Mouse (Mus musculus) embryo, embryonic 10.5 days (tissue): ENCODE data around the gene Lrfn4.
"Not testable (repeated sequence)": the region's sequence is repeated elsewhere in the genome, so short reads cannot be mapped to it uniquely, and the experiment has no call there.

ENCODE experiments used
- DNase-seq: peaks from one replicate; pipeline ENCODE4 v3.0.0-alpha.2; 2015; ENCODE audit warnings: low spot score

The Lrfn4 gene

GRCm38 (mm10) chr19:4610109-4610508, 5.4 kb downstream of the Lrfn4 start:
- DNase-seq = no peak

DNA sequence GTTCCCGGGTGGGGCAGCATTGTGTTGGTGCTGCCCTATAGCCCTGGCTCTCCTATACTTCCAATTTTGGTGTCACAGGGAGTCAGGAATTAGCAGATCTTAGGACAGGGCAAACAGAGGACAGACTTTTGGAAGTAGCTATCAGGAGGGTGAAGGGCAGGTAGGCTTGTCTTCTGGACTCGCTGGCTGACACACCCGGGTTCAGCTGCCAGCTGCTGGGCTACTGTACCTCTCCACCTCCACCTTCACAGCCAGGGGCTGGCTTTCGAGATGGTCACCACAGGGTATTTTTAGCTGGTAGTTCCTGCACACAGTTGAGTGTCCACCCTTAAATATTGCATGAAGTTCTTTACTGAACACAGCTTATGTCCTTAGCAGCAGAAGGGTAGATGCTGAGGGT, 7.0 kb downstream of the Lrfn4 start:
- no peak for DNase-seq

DNA sequence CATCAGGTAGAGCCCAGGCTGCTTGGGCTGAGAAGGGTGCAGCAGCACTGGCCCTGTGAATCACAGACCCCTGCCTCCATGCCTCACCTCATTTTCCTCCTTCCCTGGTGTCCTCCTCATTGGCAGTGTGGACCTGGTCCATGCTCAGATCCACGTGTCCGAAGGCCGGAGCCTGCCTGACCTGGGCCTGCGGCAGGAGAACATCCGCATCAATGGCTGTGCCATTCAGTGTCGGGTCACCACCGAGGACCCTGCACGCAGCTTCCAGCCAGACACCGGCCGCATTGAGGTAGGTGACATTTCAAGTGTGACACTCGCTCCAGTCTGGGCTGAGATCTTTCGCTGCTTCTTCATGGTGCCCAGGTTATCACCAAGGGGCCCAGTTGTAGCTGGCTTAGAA, 8.1 kb downstream of the Lrfn4 start:
- no peak for DNase-seq

- no peak for DNase-seq
Observed at GRCm38 (mm10) chr19:4605654-4606053, 9.8 kb downstream of the Lrfn4 start.

DNA sequence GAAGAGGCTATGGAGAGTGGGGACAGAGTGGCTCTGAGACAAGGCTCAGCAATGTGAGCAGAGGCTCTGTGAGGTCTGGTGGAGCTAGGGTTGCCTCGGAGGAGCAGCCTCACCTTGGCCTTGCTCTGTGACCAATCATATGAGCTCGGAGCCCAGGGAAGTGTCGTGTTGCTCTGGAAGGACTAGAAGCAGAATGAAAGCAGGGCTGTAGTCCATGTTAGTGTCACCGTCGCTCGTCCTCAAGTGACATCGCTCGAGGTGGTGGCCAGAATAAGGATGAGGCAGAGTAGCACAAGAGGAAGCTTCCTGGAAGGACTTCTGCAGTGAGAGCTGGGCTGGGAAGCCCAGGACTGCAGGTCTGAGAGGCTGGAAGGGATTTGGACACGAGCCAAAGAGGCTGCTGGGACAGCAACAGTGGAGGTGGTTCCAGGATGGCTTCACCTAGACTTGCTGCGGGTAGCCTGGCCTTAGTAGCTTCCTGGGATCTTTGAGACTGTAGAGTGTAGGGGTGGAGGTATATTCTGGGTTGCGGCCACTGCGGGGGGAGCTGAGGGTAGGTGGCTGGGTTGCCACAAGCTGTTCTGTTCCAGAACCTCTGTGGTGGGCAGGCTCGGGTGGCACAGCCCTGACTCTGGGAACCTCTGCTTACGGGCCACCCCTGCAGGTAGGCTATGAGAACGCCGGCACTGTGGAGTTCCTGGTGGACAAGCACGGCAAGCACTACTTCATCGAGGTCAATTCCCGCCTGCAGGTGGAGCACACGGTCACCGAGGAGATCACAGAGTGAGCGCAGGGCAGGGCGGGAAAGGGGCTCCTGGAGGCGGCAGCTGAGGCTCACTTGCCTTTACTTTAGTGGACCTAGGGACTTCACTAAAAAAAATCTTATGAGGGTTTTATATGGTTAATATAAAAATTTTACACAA, 11.4 kb downstream of the Lrfn4 start:
- DNase-seq = peak; percentile 66

GRCm38 (mm10) chr19:4602459-4602858, 13.0 kb downstream of the Lrfn4 start:
- DNase-seq = no peak

GRCm38 (mm10) chr19:4596071-4596470, 19.4 kb downstream of the Lrfn4 start:
- no peak for DNase-seq

DNA sequence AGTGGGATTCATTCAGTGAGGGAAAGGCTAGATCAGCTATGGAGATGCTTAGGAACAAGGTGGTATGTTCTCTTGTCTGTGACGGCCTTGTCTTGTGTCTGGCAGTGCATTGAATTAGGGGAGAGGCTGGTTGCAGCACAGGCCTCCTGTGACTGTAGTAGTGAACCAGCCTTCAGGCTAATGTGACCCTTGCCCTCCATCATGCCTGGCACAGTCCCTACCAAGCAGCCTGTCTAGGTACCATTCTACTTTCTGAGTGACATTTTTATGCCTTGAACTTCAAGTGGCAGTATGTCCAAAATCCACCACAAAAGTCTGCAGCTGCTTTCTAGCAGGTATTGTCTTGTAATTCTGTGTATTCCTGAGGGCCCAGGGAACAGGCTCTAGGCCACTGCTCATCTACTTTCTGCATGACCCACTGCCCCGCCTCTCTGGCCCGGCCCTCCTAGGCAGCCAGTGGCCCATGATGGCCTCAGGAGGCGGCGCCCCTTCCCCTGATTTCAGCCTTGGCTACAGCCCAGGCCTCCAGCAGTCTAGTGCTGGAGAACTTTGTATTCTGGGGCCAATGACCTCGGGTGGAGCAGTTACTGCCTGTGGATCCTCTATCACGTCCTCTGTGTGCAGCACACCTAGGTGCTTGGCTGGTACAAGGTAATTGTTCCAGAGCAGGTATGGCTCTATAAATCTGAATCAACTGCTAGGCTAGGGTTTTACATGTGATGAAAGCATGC, 21.5 kb downstream of the Lrfn4 start:
- DNase-seq = no peak

DNA sequence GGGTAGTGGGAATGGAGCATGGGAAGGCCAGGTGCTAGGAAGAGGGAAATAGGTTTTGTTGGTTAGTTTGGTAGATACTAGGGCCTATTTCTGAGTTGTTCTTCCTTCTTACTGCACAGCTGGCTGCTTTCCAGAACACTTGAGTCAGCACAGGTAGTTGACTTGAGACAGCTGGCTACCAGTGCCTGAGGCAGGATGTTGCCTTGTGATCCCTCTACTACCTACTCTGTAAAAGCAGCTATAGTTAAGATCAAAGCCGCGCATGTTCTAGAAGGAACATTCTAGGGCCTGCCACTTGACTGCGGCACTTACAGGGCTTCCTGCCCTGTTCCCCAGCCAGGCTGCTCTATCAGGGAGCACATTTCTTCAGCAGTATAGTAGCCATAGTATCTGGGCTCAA, 25.4 kb downstream of the Lrfn4 start:
- no peak for DNase-seq

DNA sequence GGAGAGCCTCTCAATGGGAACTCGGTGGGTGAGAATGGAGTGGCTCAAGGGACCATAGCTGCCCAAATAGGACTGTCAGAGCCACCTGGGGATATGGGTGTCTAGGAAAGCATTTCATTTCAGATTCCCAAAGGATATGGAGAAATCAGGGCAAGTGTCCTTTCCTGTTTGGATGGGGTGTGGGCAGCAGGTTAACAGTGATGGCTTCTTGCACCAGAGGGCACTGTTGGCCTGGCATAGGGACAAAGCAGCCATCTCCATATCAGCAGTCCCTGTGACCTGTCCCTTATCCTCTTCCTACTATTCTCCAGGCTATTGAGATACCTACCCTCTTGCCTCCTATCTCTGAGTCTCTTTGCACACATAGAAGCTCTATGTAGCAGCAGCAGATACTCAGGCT, 26.4 kb downstream of the Lrfn4 start:
- DNase-seq = no peak

DNA sequence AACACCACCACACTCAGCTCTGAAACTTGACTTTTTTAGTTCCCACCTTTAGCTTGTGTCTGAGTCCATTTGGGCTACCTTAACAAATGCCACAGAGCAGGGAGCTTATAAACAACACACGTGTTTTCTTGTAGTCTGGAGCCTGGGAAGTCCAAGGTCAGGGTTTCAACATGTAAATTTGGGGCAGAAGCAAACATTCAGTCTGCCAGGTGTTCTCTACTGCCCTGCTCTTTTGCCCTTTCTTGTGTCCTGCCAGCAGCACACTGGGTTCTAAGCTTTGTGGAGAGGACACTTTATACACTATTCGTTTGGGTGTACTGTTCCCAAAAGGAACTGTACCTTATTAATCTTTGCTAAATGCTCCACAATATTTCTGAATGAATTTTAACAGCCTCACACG, 27.0 kb downstream of the Lrfn4 start:
- no peak for DNase-seq

- DNase-seq = no peak
Observed at GRCm38 (mm10) chr19:4587426-4587825, 28.0 kb downstream of the Lrfn4 start.

GRCm38 (mm10) chr19:4586783-4587182, 28.7 kb downstream of the Lrfn4 start:
- not testable (repeated sequence) for DNase-seq

- DNase-seq = no peak
Observed at GRCm38 (mm10) chr19:4583856-4584255, 31.6 kb downstream of the Lrfn4 start.

DNA sequence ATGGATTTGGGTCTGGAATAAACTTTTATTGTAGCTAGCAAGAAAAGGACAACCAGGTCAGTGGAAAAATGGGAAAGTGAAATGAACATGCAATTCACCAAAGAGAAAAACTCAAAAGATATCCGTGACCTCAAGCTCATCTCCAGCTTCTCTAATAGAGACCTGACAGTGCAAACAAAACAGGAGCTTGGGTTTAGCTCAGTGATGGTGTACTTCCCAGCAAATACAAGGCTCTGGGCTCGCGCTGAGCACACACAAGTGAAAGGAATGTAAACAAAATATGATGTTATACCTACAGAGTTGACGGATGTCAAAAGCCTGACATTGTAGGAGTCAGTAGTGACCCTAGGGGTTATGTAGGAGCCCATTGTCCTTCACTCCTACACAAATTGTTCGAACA, 36.2 kb downstream of the Lrfn4 start:
- no peak for DNase-seq

DNA sequence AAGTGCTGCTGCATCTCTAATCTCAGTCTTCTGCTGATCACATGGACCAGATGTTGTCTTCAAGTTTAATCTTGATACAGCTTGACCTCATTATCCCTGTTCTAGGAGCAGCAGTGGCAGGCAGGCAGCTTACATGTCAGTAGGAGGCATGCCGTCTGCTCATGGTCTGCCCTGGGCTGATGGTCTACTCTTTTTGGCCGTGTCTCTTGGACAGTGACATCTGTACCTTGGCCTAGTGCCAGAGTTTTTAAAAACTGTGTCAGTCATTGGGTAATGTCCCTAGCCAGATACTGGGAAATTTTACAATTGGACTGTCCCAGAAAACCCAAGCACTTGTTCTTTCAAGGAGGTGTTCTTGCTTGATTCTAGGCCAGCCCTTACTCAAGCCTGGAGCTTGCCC, 36.7 kb downstream of the Lrfn4 start:
- no peak for DNase-seq

DNA sequence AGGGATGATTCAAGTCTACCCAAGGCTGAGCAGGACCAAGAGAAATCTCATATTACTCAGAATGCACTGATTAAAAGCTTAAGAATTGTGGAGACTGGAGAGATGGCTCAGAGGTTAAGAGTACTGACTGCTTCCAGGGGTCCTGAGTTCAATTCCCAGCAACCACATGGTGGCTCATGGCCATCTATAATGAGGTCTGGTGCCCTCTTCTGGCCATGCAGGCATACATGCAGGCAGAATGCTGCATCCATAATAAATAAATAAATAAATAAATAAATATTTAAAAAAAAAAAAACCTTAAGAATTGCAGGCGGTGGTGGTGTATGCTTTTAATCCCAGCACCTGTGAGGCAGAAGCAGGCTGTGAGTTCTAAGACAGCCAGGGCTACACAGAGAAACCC, 42.2 kb downstream of the Lrfn4 start:
- no peak for DNase-seq

DNA sequence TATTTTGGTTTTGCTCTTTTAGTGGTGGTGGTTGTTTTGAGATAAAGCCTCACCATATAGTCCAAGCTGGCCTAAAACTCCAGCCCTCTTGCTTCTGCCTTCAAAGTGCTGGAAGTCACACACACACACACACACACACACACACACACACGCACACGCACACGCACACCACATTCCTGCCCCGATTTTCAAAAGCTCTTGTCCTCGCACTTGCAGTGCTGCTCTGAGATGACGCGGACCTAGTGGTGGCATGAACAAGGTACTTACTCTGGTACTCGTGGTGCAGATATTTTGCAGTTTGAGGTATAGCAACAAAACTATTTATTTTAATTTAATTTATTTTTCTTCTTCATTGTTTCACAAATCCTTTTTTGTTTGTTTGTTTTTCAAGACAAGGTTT, 43.0 kb downstream of the Lrfn4 start:
- DNase-seq = no peak

DNA sequence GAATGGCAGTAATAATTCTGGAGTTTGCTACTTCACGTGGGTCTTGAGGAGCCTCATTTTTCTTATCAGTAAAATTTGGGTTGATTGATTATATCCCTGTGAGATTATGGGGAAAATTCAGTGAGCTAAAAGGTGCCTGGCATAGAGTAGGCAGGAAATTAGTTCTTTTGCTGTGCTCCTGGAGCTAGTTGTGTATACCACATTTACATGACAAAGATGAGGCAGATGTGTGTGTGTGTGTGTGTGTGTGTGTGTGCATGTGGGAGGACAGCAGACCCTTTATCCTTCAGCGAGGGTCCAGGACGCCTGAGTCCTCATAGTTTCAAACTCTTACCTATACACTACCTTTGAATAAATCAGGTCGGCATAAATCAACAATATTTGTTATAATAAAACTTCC, 43.4 kb downstream of the Lrfn4 start:
- no peak for DNase-seq

DNA sequence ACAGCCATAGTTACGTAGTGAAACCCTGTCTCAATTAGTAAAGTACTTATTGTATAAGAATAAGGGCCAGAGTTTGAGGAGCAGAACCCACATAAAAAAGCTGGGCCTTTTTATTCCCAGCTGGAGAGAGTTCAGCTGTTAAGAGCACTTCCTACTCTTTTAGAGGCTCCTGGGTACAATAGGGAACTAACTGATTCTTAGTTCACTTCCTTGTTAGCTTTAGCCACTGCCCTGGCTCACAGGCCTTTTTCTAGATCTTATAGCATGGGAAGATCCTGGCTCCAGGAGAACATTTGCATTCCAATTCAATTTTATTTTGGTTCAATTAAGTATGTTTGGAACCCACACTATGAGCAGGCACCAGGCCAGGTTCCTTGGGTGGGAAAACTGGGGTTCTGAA, 43.8 kb downstream of the Lrfn4 start:
- DNase-seq = no peak

DNA sequence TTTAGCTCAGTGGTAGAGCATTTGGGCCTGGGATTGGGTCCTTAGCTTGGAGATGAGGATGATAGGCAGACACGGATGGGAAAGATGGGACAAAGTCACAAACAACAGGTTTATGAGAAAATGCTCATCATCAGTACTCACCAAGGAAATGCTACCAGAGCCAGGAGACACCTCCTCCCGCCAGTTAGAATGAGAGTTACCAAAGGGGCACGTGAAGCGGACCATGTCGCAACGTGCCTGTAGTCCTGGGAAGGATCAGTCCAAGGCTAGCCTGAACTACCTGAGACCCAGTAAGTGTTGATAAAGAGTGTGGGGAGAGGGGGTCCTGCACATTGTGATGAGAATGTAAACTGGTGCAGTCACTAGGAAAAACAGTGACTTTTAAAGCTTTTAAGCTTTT, 44.7 kb downstream of the Lrfn4 start:
- DNase-seq = no peak

DNA sequence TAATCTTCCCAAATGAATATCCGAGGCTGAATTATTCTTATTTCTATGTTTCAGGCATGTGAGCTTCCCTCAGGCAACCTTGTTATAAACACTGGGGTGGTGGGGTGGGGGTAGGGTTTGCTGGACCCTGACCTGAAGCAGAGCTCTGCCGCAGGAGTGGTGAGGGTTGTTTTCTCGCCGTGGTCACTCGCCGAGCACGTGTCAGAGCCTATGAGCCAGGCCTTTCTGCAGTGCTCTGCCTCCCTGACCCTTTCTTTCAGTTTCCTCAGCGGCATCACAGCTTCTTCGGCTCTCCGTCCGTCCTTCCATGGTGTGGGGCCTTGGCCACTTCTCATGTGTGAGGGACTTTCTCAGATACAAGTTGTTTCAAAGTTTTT, 45.2 kb downstream of the Lrfn4 start:
- DNase-seq = no peak
